Mouse (Mus musculus) gastrocnemius, postnatal 14 days (tissue): ENCODE results near the gene Fasn. TPM values are rescaled to one million over a fixed set of nuclear protein-coding genes. Genes with fewer than 3 reads are reported as not detected.
"Not testable (repeated sequence)": the region's sequence is repeated elsewhere in the genome, so short reads cannot be mapped to it uniquely, and the experiment has no call there.

Source experiments
- DNase-seq: peaks from one replicate; pipeline ENCODE4 v3.0.0; 2021; ENCODE audit warnings: mixed read lengths
- intact Hi-C: fragments of 180-260 bp; cut with DNase I; formaldehyde crosslinking; loops from one replicate; pipeline ENCODE4 v1.15.1; 2025; ENCODE audit warnings: low total_unique reads
- long read RNA-seq, 2 experiments: library from polyadenylated mRNA; stranded (forward); transcript quantifications; one replicate each; pipeline ENCODE4 v2.0.0; 2021
- total RNA-seq, 2 experiments: library from RNA; stranded (reverse); gene quantifications; 2 replicates each; pipeline ENCODE4 v1.2.3; 2021

The Fasn gene
- 10 to 100 TPM; 13.9 to 19.4 TPM for total RNA-seq
- long read RNA-seq, experiment 1, full-length matches to known transcripts = 2 of 6 reads
- long read RNA-seq, experiment 1, partial matches to known transcripts = 3 of 6 reads
- long read RNA-seq, experiment 1, other reads (novel, unspliced or antisense) = 1 of 6 reads
- long read RNA-seq, experiment 2, full-length matches to known transcripts = 9 of 26 reads
- long read RNA-seq, experiment 2, partial matches to known transcripts = 14 of 26 reads
- long read RNA-seq, experiment 2, other reads (novel, unspliced or antisense) = 3 of 26 reads

- intact Hi-C loops = loop anchor here (10.0 kb wide), 1 partner anchor 71 kb away; no protein-coding TSS in a partner anchor
- DNase-seq = peak; percentile 98
These were observed at the start of gene Fasn for GRCm38 (mm10) chr11:120823956-120824786. Gene Fasn (minus strand): TSS chr11:120824547.

- intact Hi-C loops = no loop called here
- peak; percentile 62 for DNase-seq
These were observed 48.9 kb upstream of the Fasn start for GRCm38 (mm10) chr11:120873206-120873605.

- no peak for DNase-seq
- intact Hi-C loops = no loop called here
These were observed 47.2 kb upstream of the Fasn start for GRCm38 (mm10) chr11:120871521-120871920.

- DNase-seq = no peak
- intact Hi-C loops = no loop called here
These were observed 41.5 kb upstream of the Fasn start for GRCm38 (mm10) chr11:120865816-120866215.

GRCm38 (mm10) chr11:120862819-120863218 lies 38.5 kb upstream of the Fasn start:
- no peak for DNase-seq
- intact Hi-C loops = no loop called here

GRCm38 (mm10) chr11:120855938-120856337 lies 31.6 kb upstream of the Fasn start:
- intact Hi-C loops, DNase-seq: not testable (repeated sequence)

- no peak for DNase-seq
- intact Hi-C loops = no loop called here
These were observed 29.4 kb upstream of the Fasn start for GRCm38 (mm10) chr11:120853788-120854187.

GRCm38 (mm10) chr11:120853158-120853557 lies 28.8 kb upstream of the Fasn start:
- intact Hi-C loops = no loop called here
- no peak for DNase-seq

- intact Hi-C loops = no loop called here
- no peak for DNase-seq
These were observed 28.0 kb upstream of the Fasn start for GRCm38 (mm10) chr11:120852083-120852935.

- no peak for DNase-seq
- intact Hi-C loops = no loop called here
These were observed 27.2 kb upstream of the Fasn start for GRCm38 (mm10) chr11:120851582-120851981.

GRCm38 (mm10) chr11:120851132-120851531 lies 26.8 kb upstream of the Fasn start:
- intact Hi-C loops = no loop called here
- DNase-seq = no peak

- intact Hi-C loops = no loop called here
- DNase-seq = no peak
These were observed 26.1 kb upstream of the Fasn start for GRCm38 (mm10) chr11:120850331-120851030.

- intact Hi-C loops = no loop called here
- no peak for DNase-seq
These were observed 22.6 kb upstream of the Fasn start for GRCm38 (mm10) chr11:120846725-120847475.

GRCm38 (mm10) chr11:120844329-120844728 lies 20.0 kb upstream of the Fasn start:
- no peak for DNase-seq
- intact Hi-C loops = no loop called here

- DNase-seq = peak; percentile 1
- intact Hi-C loops = no loop called here
These were observed 9.4 kb upstream of the Fasn start for GRCm38 (mm10) chr11:120833555-120834280.

GRCm38 (mm10) chr11:120832962-120833361 lies 8.6 kb upstream of the Fasn start:
- DNase-seq, intact Hi-C loops: not testable (repeated sequence)

- intact Hi-C loops = no loop called here
- no peak for DNase-seq
These were observed 7.5 kb upstream of the Fasn start for GRCm38 (mm10) chr11:120831659-120832440.
